9 mouse cellular contexts compared by ENCODE assay signal in the genomic region with DNA sequence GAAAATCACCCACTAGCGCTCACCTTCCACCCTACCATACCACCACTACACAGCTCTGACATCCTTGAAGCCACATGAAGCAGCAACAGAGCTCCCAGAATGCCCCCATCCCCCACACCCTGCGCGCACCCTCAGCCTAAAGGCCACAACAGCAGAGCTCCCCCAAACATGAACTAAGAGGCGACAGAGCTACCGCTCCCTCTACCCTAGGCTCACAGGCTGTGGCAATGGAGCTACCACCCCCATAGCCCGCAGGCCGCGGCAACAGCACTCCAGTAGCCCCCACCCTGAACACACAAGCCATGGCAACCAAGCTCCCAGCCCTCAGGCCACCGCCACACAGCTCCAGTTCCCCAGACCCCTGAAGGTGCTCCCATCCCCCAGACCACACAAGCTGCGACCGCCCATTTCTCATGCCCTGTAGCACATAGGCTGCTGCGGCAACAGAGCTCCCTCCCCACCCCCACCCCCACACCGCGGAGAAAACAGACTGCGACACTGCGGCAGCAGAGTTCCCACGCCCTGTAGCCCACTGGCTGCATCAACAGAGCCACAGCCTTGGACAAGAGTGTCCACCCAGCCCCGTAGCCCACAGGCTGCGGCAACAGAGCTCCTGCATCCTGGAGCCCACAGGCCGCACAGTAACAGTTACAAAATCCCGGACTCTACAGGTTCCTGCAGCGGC. TPM values are rescaled to one million over a fixed set of nuclear protein-coding genes. Genes with fewer than 3 reads are reported as not detected.
DNase-seq lines count a peak whose midpoint lies in the region; ATAC-seq and TF ChIP-seq lines count a peak whose summit lies in the region.
"Had no signal": no experiment of that assay in that cellular context is flagged by ENCODE, and none has a peak within 500 bp of the region (broad histone marks: within the 10 kb centered on the region; RNA-seq: fewer than 3 reads in every experiment).

No protein-coding gene starts in this region.

- 51% methylated on average over 22 of the region's 22 CpGs for WGBS in embryonic facial prominence, embryonic 15.5 days
- WGBS in liver, embryonic 16.5 days (ENCODE audit: insufficient replicate concordance) = 47% methylated on average over 22 of the region's 22 CpGs

- peak; percentile 34 for DNase-seq in MN1 (ENCODE audit: low spot score)
- peak; percentile 15 to 40 for DNase-seq in adrenal gland, postnatal 36 days
- peak; percentile 7 to 13 for DNase-seq in heart, postnatal 36 days
- peak; percentile 23 to 30 for DNase-seq in layer of hippocampus, adult 2 months (ENCODE audit: low spot score in 2 of 2)
- DNase-seq in right cerebral cortex, adult 18-20 months = peak; percentile 46

- H3K4me2 ChIP-seq in embryonic facial prominence, embryonic 15.5 days (replicated peaks) = peak overlapping the region; percentile 67
- peak overlapping the region; percentile 60 for H3K4me2 ChIP-seq in liver, embryonic 16.5 days (ENCODE audit: low read depth, low read length)

- H3K27ac ChIP-seq in embryonic facial prominence, embryonic 15.5 days (replicated peaks) = 0 out of 2 replicates have a peak overlapping the region, but pooled peaks have one; percentile 34
- peak overlapping the region; percentile 94 for H3K27ac ChIP-seq in layer of hippocampus, adult 2 months
- no peak overlapping the region for H3K27ac ChIP-seq in liver, embryonic 16.5 days (ENCODE audit: low read length)

- no peak for TF ChIP-seq CTCF in layer of hippocampus, adult 2 months (conservative IDR thresholded peaks at IDR 0.05)

- H3K9ac ChIP-seq in embryonic facial prominence, embryonic 15.5 days = peak overlapping the region; percentile 26; the same call in 1 of the 2 replicates
- H3K9ac ChIP-seq in liver, embryonic 16.5 days (ENCODE audit: low read depth, low read length) = peak overlapping the region; percentile 37; the same call in 1 of the 2 replicates

- intact Hi-C loops in heart, postnatal 36 days (cut with DNase I) = no loop called here

- 0 out of 2 replicates have a peak, but pooled peaks cover 9% of the 10 kb centered on the region for H3K9me3 ChIP-seq in embryonic facial prominence, embryonic 15.5 days (replicated peaks)
- no peaks in the 10 kb centered on the region for H3K9me3 ChIP-seq in liver, embryonic 16.5 days (replicated peaks; ENCODE audit: control insufficient read depth, low read length)

- H3K36me3 ChIP-seq in embryonic facial prominence, embryonic 15.5 days = no peaks in the 10 kb centered on the region
- H3K36me3 ChIP-seq in liver, embryonic 16.5 days (ENCODE audit: control insufficient read depth, insufficient read depth) = no peaks in the 10 kb centered on the region

- H3K27me3 ChIP-seq in embryonic facial prominence, embryonic 15.5 days = no peaks in the 10 kb centered on the region
- H3K27me3 ChIP-seq in liver, embryonic 16.5 days (ENCODE audit: control insufficient read depth, insufficient read depth, low read depth, low read length) = no peaks in the 10 kb centered on the region

- peak overlapping the region; percentile 45 for H3K4me3 ChIP-seq in embryonic facial prominence, embryonic 15.5 days (replicated peaks)
- H3K4me3 ChIP-seq in layer of hippocampus, adult 2 months = peak overlapping the region; percentile 71
- peak overlapping the region; percentile 63 for H3K4me3 ChIP-seq in liver, embryonic 16.5 days (ENCODE audit: low read depth, low read length)

- no peaks in the 10 kb centered on the region for H3K4me1 ChIP-seq in embryonic facial prominence, embryonic 15.5 days
- H3K4me1 ChIP-seq in liver, embryonic 16.5 days (ENCODE audit: control insufficient read depth, low read depth, low read length) = no peaks in the 10 kb centered on the region

- ATAC-seq in embryonic facial prominence, embryonic 15.5 days (ENCODE audit: insufficient number of reproducible peaks, low FRiP score, low TSS enrichment, low read depth) = peak; percentile 27
- ATAC-seq in liver, embryonic 16.5 days (ENCODE audit: low read depth) = peak; percentile 43
- no peak for ATAC-seq in megakaryocyte progenitor cell, adult 5-6 weeks (replicated peaks; ENCODE audit: poor library complexity)

RNA-seq across cellular contexts. Expression of a gene that starts 0.8 kb away (rescaled TPM):
- total RNA-seq in adrenal gland, postnatal 36 days (2021) = 10 to 100 TPM; 88.4 to 95.9 TPM
- polyA plus RNA-seq in embryonic facial prominence, embryonic 15.5 days (2015; fragmentation: Nextera tagmentation; extraction: Ambion mirVana) = 20.9 and 23.3 TPM in 2 replicates
- total RNA-seq in heart, postnatal 36 days (2021) = 100 to 1,000 TPM; 235 to 328 TPM
- total RNA-seq in layer of hippocampus, adult 2 months (2021) = 1,000 to 10,000 TPM; 2,056 to 2,386 TPM
- polyA plus RNA-seq in liver, embryonic 16.5 days (2015; fragmentation: Nextera tagmentation; extraction: Ambion mirVana) = 4.1 and 5.6 TPM in 2 replicates
- total RNA-seq in megakaryocyte progenitor cell, adult 5-6 weeks (2015) = not detected in 2 replicates
- total RNA-seq in megakaryocyte progenitor cell, adult 5-6 weeks (2017) = not detected in 2 replicates
- polyA plus RNA-seq: large intestine, adult 2 months had no signal

RNA-seq across cellular contexts. Expression of a gene that starts 0.8 kb away (rescaled TPM):
- 1 to 10 TPM; 1.7 to 1.8 TPM for total RNA-seq in adrenal gland, postnatal 36 days (2021)
- polyA plus RNA-seq in embryonic facial prominence, embryonic 15.5 days (2015; fragmentation: Nextera tagmentation; extraction: Ambion mirVana) = 0.19 and 0.33 TPM in 2 replicates
- 1 to 10 TPM; 3.1 to 3.4 TPM for total RNA-seq in heart, postnatal 36 days (2021)
- total RNA-seq in layer of hippocampus, adult 2 months (2021) = 10 to 100 TPM; 63.9 to 71.2 TPM
- polyA plus RNA-seq in liver, embryonic 16.5 days (2015; fragmentation: Nextera tagmentation; extraction: Ambion mirVana) = 0.13 TPM in 1 of 2 replicates, not detected in the other
- total RNA-seq in megakaryocyte progenitor cell, adult 5-6 weeks (2015) = not detected in 2 replicates
- total RNA-seq in megakaryocyte progenitor cell, adult 5-6 weeks (2017) = not detected in 2 replicates

Comparison
In these comparisons a context has a peak if more than half of its experiments do, and no peak if none do; other contexts are left out.
1. RNA of a gene that starts 0.8 kb away (total RNA-seq): 2,056 to 2,386 TPM in layer of hippocampus, adult 2 months, 235 to 328 TPM in heart, postnatal 36 days and 88.4 to 95.9 TPM in adrenal gland, postnatal 36 days; not detected in megakaryocyte progenitor cell, adult 5-6 weeks; every median in the first group is over 10 times any median in the second.
2. RNA of a gene that starts 0.8 kb away (total RNA-seq): 63.9 to 71.2 TPM in layer of hippocampus, adult 2 months; 3.1 to 3.4 TPM in heart, postnatal 36 days, 1.7 to 1.8 TPM in adrenal gland, postnatal 36 days and not detected in megakaryocyte progenitor cell, adult 5-6 weeks; every median in the first group is over 10 times any median in the second.
3. Peak in every context shown above with its lines, with median percentiles within 50 percentile points of each other: DNase-seq and H3K4me3 ChIP-seq.